Mouse (Mus musculus): ENCODE measurements at regions not wholly inside any gene's neighbourhood (a gene's known extent, or its start where the extent isn't known, plus 50 kb on each side); places are given as distances from the start of the nearest gene placed in this dataset.

- peak; percentile 64; the same call in 1 of the 2 replicates for ATAC-seq (replicated peaks; ENCODE audit: low FRiP score, low TSS enrichment, low read depth)
Measured at GRCm38 (mm10) chr10:42082227-42082840, 64.1 kb upstream of the Armc2 start.

DNA sequence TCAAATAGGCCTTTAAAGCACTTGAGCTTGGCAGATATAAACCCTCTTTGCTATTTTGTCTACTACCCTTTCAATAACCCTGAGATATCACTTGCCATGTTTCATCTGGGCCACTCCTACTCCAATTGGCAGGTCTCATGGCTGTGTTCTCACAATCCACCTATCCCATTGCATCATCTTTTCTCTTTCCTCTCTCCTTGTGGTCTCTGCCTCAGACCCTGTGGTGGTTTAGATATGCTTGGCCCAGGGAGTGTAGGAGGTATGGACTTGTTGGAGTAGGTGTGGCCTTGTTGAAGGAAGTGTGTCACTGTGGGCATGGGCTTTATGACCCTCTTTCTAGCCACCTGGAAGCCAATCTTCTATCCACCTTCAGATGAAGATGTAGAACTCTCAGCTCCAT is 61.5 kb upstream of the Armc2 start:
- no peak overlapping the region for H3K27ac ChIP-seq (ENCODE audit: low read depth)
- H3K9ac ChIP-seq (ENCODE audit: low read length), result no peak overlapping the region
- no peaks in the 10 kb centered on the region for H3K4me1 ChIP-seq (replicated peaks; ENCODE audit: control insufficient read depth, insufficient read depth, low read length)
- no peaks in the 10 kb centered on the region for H3K9me3 ChIP-seq (ENCODE audit: control insufficient read depth, low read length)
- DNase-seq (ENCODE audit: low spot score), result no peak
- no peaks in the 10 kb centered on the region for H3K36me3 ChIP-seq (ENCODE audit: control insufficient read depth, insufficient read depth, low read length)
- no peak for ATAC-seq (replicated peaks; ENCODE audit: low FRiP score, low TSS enrichment, low read depth)
- H3K27me3 ChIP-seq (replicated peaks; ENCODE audit: control insufficient read depth, insufficient read depth, low read length), result no peaks in the 10 kb centered on the region
- no peak overlapping the region for H3K4me2 ChIP-seq (ENCODE audit: low read length)
- no peak overlapping the region for H3K4me3 ChIP-seq (ENCODE audit: low read depth, low read length)

More at GRCm38 (mm10) chr10:42082227-42082840, 64.1 kb upstream of the Armc2 start:
- WGBS, result 43% methylated on average over 7 of the region's 7 CpGs
- no peak for DNase-seq (ENCODE audit: low spot score)
- H3K9me3 ChIP-seq (ENCODE audit: control insufficient read depth, low read length), result peaks cover 4% of the 10 kb centered on the region; the same call in 1 of the 2 replicates
- H3K4me3 ChIP-seq (ENCODE audit: low read depth, low read length), result no peak overlapping the region
- H3K36me3 ChIP-seq (ENCODE audit: control insufficient read depth, insufficient read depth, low read length), result no peaks in the 10 kb centered on the region
- no peaks in the 10 kb centered on the region for H3K27me3 ChIP-seq (replicated peaks; ENCODE audit: control insufficient read depth, insufficient read depth, low read length)
- H3K4me1 ChIP-seq (replicated peaks; ENCODE audit: control insufficient read depth, insufficient read depth, low read length), result no peaks in the 10 kb centered on the region
- H3K4me2 ChIP-seq (ENCODE audit: low read length), result no peak overlapping the region
- no peak overlapping the region for H3K9ac ChIP-seq (ENCODE audit: low read length)
- no peak overlapping the region for H3K27ac ChIP-seq (ENCODE audit: low read depth)

- no peak for DNase-seq (ENCODE audit: low spot score)
- peaks cover 6% of the 10 kb centered on the region for H3K4me1 ChIP-seq (replicated peaks; ENCODE audit: control insufficient read depth, insufficient read depth, low read length)
- no peak overlapping the region for H3K27ac ChIP-seq (ENCODE audit: low read depth)
- 85% methylated on average over 4 of the region's 4 CpGs for WGBS
- ATAC-seq (replicated peaks; ENCODE audit: low FRiP score, low TSS enrichment, low read depth), result no peak
- H3K4me2 ChIP-seq (ENCODE audit: low read length), result no peak overlapping the region
- no peak overlapping the region for H3K9ac ChIP-seq (ENCODE audit: low read length)
- H3K9me3 ChIP-seq (ENCODE audit: control insufficient read depth, low read length), result no peaks in the 10 kb centered on the region
- H3K27me3 ChIP-seq (replicated peaks; ENCODE audit: control insufficient read depth, insufficient read depth, low read length), result no peaks in the 10 kb centered on the region
- no peaks in the 10 kb centered on the region for H3K36me3 ChIP-seq (ENCODE audit: control insufficient read depth, insufficient read depth, low read length)
- H3K4me3 ChIP-seq (ENCODE audit: low read depth, low read length), result no peak overlapping the region
Measured at GRCm38 (mm10) chr10:42076711-42077110, 58.5 kb upstream of the Armc2 start.

DNA sequence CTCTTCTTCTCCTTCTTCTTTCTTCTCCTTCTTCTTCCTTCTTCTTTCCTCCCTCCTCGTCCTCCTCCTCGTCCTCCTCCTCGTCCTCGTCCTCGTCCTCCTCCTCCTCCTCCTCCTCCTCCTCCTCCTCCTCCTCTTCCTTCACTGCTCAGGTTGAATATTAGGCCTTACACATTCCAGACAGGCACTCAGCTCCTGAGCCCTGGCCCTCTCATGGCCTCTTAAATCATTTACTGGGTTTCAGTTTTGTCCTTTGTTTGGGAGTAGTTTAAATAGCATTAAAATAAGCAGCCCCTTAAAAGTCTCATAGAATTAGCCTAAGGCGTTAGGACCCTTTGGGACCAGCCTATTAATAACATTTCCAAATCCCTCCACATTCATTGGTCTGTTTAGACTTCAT is 57.3 kb upstream of the Armc2 start:
- Histone ChIP-seq H3K4me1 (replicated peaks; ENCODE audit: control insufficient read depth, insufficient read depth, low read length) (peaks cover 6% of the 10 kb centered on the region), H3K27me3 (replicated peaks; ENCODE audit: control insufficient read depth, insufficient read depth, low read length) (no peaks in the 10 kb centered on the region), H3K27ac (ENCODE audit: low read depth) (no peak overlapping the region), H3K4me3 (ENCODE audit: low read depth, low read length) (no peak overlapping the region), H3K36me3 (ENCODE audit: control insufficient read depth, insufficient read depth, low read length) (no peaks in the 10 kb centered on the region), H3K4me2 (ENCODE audit: low read length) (no peak overlapping the region), H3K9me3 (ENCODE audit: control insufficient read depth, low read length) (no peaks in the 10 kb centered on the region), H3K9ac (ENCODE audit: low read length) (no peak overlapping the region)
- no peak for ATAC-seq (replicated peaks; ENCODE audit: low FRiP score, low TSS enrichment, low read depth)
- 72% methylated on average over 6 of the region's 6 CpGs for WGBS
- no peak for DNase-seq (ENCODE audit: low spot score)

DNA sequence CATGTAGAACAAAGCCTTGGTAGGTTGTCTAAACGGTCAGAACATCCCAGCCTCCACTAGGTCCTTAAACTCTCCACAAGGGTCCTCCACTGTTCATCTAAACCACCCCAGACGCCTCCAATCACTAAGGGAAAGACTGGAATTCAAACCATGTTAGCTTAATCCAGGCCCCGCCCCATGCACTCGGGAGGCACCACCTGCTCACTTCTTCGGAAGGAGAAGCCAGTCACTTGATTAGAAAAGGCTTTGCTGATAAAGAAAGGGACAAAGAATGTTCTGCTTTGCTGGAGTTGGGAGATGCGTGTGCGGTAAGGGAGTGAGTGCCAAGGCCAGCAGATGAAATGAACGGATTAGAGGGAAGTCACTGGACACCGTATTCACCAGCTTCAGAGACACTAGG is 54.5 kb upstream of the Armc2 start:
- Histone ChIP-seq H3K27me3 (replicated peaks; ENCODE audit: control insufficient read depth, insufficient read depth, low read length) (no peaks in the 10 kb centered on the region), H3K9ac (ENCODE audit: low read length) (no peak overlapping the region), H3K27ac (ENCODE audit: low read depth) (no peak overlapping the region), H3K36me3 (ENCODE audit: control insufficient read depth, insufficient read depth, low read length) (no peaks in the 10 kb centered on the region), H3K4me3 (ENCODE audit: low read depth, low read length) (no peak overlapping the region), H3K4me2 (ENCODE audit: low read length) (peak overlapping the region; percentile 33), H3K9me3 (ENCODE audit: control insufficient read depth, low read length) (no peaks in the 10 kb centered on the region), H3K4me1 (replicated peaks; ENCODE audit: control insufficient read depth, insufficient read depth, low read length) (peaks cover 6% of the 10 kb centered on the region)
- DNase-seq (ENCODE audit: low spot score) (peak; percentile 63), ATAC-seq (replicated peaks; ENCODE audit: low FRiP score, low TSS enrichment, low read depth) (peak; percentile 56; the same call in 1 of the 2 replicates)
- 31% methylated on average over 9 of the region's 9 CpGs for WGBS

GRCm38 (mm10) chr10:42072131-42072530 is 53.9 kb upstream of the Armc2 start:
- Histone ChIP-seq H3K9me3 (ENCODE audit: control insufficient read depth, low read length) (no peaks in the 10 kb centered on the region), H3K27ac (ENCODE audit: low read depth) (no peak overlapping the region), H3K4me2 (ENCODE audit: low read length) (no peak overlapping the region), H3K9ac (ENCODE audit: low read length) (no peak overlapping the region), H3K36me3 (ENCODE audit: control insufficient read depth, insufficient read depth, low read length) (no peaks in the 10 kb centered on the region), H3K4me1 (replicated peaks; ENCODE audit: control insufficient read depth, insufficient read depth, low read length) (peaks cover 6% of the 10 kb centered on the region), H3K27me3 (replicated peaks; ENCODE audit: control insufficient read depth, insufficient read depth, low read length) (no peaks in the 10 kb centered on the region), H3K4me3 (ENCODE audit: low read depth, low read length) (no peak overlapping the region)
- WGBS, result 41% methylated on average over 3 of the region's 3 CpGs
- ATAC-seq (replicated peaks; ENCODE audit: low FRiP score, low TSS enrichment, low read depth) (no peak), DNase-seq (ENCODE audit: low spot score) (peak; percentile 53)

GRCm38 (mm10) chr10:42071404-42072024 is 53.3 kb upstream of the Armc2 start:
- ATAC-seq (replicated peaks; ENCODE audit: low FRiP score, low TSS enrichment, low read depth) (no peak), DNase-seq (ENCODE audit: low spot score) (peak; percentile 53)
- 41% methylated on average over 8 of the region's 8 CpGs for WGBS
- no peak overlapping the region for H3K27ac ChIP-seq (ENCODE audit: low read depth)
- no peak overlapping the region for H3K4me3 ChIP-seq (ENCODE audit: low read depth, low read length)
- H3K4me1 ChIP-seq (replicated peaks; ENCODE audit: control insufficient read depth, insufficient read depth, low read length), result peaks cover 6% of the 10 kb centered on the region
- no peaks in the 10 kb centered on the region for H3K36me3 ChIP-seq (ENCODE audit: control insufficient read depth, insufficient read depth, low read length)
- H3K9me3 ChIP-seq (ENCODE audit: control insufficient read depth, low read length), result no peaks in the 10 kb centered on the region
- no peak overlapping the region for H3K4me2 ChIP-seq (ENCODE audit: low read length)
- no peak overlapping the region for H3K9ac ChIP-seq (ENCODE audit: low read length)
- no peaks in the 10 kb centered on the region for H3K27me3 ChIP-seq (replicated peaks; ENCODE audit: control insufficient read depth, insufficient read depth, low read length)

GRCm38 (mm10) chr10:42070611-42071403 is 52.6 kb upstream of the Armc2 start:
- Histone ChIP-seq H3K27ac (ENCODE audit: low read depth) (no peak overlapping the region), H3K9ac (ENCODE audit: low read length) (no peak overlapping the region), H3K27me3 (replicated peaks; ENCODE audit: control insufficient read depth, insufficient read depth, low read length) (no peaks in the 10 kb centered on the region), H3K9me3 (ENCODE audit: control insufficient read depth, low read length) (no peaks in the 10 kb centered on the region), H3K4me3 (ENCODE audit: low read depth, low read length) (no peak overlapping the region), H3K36me3 (ENCODE audit: control insufficient read depth, insufficient read depth, low read length) (no peaks in the 10 kb centered on the region), H3K4me1 (replicated peaks; ENCODE audit: control insufficient read depth, insufficient read depth, low read length) (peaks cover 6% of the 10 kb centered on the region), H3K4me2 (ENCODE audit: low read length) (no peak overlapping the region)
- WGBS, result 24% methylated on average over 10 of the region's 10 CpGs
- ATAC-seq (replicated peaks; ENCODE audit: low FRiP score, low TSS enrichment, low read depth) (no peak; the same call in 1 of the 2 replicates), DNase-seq (ENCODE audit: low spot score) (peak; percentile 55)
